Mouse (Mus musculus) hindbrain, postnatal 0 days (tissue): ENCODE measurements around the gene Fam219a. TPM values are rescaled to one million over a fixed set of nuclear protein-coding genes. Genes with fewer than 3 reads are reported as not detected.

Source experiments
- ATAC-seq: fragments of 200-750 bp; cut with Nextera tagmentation; 2 replicates; pipeline ENCODE4 v1.8.0; 2017; ENCODE audit warnings: mild to moderate bottlenecking, moderate TSS enrichment, moderate library complexity
- DNase-seq: peaks from one replicate; pipeline ENCODE4 v3.0.0-alpha.2; 2015; ENCODE audit warnings: low spot score
- H3K27ac ChIP-seq: fragments of 300-500 bp; sonication (generic); 2 replicates; pipeline ENCODE4 v1.5.1; 2014; ENCODE audit warnings: mild to moderate bottlenecking
- H3K27me3 ChIP-seq: fragments of 300-500 bp; sonication (generic); 2 replicates; pipeline ENCODE4 v1.6.1; 2014; ENCODE audit warnings: low read length, mixed read lengths; ENCODE audit not compliant: insufficient read depth
- H3K36me3 ChIP-seq: fragments of 300-500 bp; sonication (generic); 2 replicates; pipeline ENCODE4 v1.6.1; 2014; ENCODE audit warnings: low read length, mixed read lengths; ENCODE audit not compliant: insufficient read depth
- H3K4me1 ChIP-seq: fragments of 300-500 bp; sonication (generic); 2 replicates; pipeline ENCODE4 v1.6.1; 2014; ENCODE audit warnings: antibody characterized with exemption, low read length, mixed read lengths; ENCODE audit not compliant: insufficient read depth
- H3K4me2 ChIP-seq: fragments of 300-500 bp; sonication (generic); 2 replicates; pipeline ENCODE4 v1.6.1; 2014; ENCODE audit warnings: low read depth, mild to moderate bottlenecking, low read length, moderate library complexity, mixed read lengths
- H3K4me3 ChIP-seq: fragments of 300-500 bp; sonication (generic); 2 replicates; pipeline ENCODE4 v1.5.1; 2014; ENCODE audit warnings: low read length
- H3K9ac ChIP-seq: fragments of 300-500 bp; sonication (generic); replicated peaks from 2 replicates; pipeline ENCODE4 v1.6.1; 2014; ENCODE audit warnings: mild to moderate bottlenecking, low read length, moderate library complexity, mixed read lengths
- H3K9me3 ChIP-seq: fragments of 300-500 bp; sonication (generic); 2 replicates; pipeline ENCODE4 v1.6.1; 2016; ENCODE audit warnings: low read length, mixed read lengths
- CTCF ChIP-seq: IDR thresholded peaks from 2 replicates; pipeline ENCODE4 v1.5.1; 2016; ENCODE audit warnings: antibody characterized with exemption, control low read depth, low read depth
- WGBS: fragments of 180-500 bp; shearing (Covaris S2); extraction: QIAGEN DNeasy Blood & Tissue Kit; methylation state at CpG from one replicate; pipeline ENCODE4 v1.1.7; 2014; 5-methylcytosine and 5-hydroxymethylcytosine counted together
- polyA plus RNA-seq: library from polyadenylated mRNA; unstranded; fragments of >200 nt; fragmentation: Nextera tagmentation; extraction: Ambion mirVana; gene quantifications from 2 replicates; pipeline ENCODE4 v1.2.1, GENCODE M21; 2015
- total RNA-seq: library from RNA; depleted of rRNA; stranded (reverse); fragments of >200 nt; gene quantifications from 2 replicates; pipeline ENCODE4 v1.2.3, GENCODE M21; 2014

Gene Fam219a
- total and polyA plus RNA-seq, 2 experiments from 2014 or later, result 17.7 to 136 TPM

DNA sequence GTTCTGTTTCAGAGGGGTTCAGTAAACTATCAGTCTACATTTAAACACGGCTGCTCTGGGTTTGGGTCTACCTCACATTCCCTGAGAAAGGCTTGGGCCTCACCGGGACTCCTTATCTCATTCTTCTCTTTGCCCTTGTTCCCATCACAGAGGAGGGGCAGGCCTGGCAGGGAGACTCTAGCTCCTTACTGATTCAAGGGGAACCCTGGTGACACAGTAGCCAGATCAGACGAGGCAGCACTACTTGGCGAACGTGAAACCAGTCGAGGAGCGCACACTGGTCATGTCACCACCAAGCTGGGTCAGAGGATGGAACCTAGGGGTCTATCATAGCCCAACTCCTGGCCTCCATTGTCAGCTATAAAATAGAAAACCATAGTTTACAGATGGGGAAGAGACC is 61.3 kb downstream of the Fam219a start:
- no peaks in the 10 kb centered on the region for H3K9me3 ChIP-seq
- H3K4me1 ChIP-seq, result peaks cover 14% of the 10 kb centered on the region; the same call in 1 of the 2 replicates
- no peaks in the 10 kb centered on the region for H3K36me3 ChIP-seq
- H3K27me3 ChIP-seq, result no peaks in the 10 kb centered on the region
- no peak overlapping the region for H3K4me3 ChIP-seq
- no peak overlapping the region for H3K9ac ChIP-seq
- H3K27ac ChIP-seq, result no peak overlapping the region
- DNase-seq (no peak), ATAC-seq (no peak)
- 43% methylated on average over 7 of the region's 7 CpGs for WGBS
- no peak for TF ChIP-seq CTCF
- peak overlapping the region; percentile 90; the same call in 1 of the 2 replicates for H3K4me2 ChIP-seq

DNA sequence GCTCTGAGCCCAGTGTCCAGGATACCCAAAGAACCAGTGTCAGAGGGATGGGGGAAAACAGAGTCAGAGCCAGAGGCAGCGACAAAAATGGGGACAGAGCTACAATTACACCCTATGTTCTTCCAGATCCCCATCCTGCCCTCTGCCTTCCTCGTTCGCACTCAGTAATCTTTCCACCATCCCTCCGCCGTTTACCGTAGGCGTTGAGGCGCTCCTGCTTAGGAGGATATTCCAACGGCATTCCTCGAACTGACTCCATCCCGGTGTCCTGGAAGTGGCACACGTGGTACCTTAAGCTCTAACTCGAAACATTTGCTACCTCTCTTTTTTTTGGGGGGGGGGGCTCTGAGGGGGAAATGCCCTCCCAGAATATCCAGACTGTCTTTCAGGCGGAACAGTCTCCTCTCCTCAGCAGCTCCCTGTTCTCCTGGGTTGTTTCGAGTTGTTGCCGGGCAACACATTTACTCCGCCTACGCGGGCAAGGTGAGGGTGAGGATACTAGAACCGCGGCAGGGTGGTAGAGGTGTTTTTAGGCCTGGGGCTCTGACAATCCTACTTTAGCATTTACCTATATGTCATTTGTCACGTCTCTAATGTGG is 61.9 kb downstream of the Fam219a start:
- Histone ChIP-seq H3K27ac (peak overlapping the region; percentile 70; the same call in 1 of the 2 replicates), H3K4me1 (peaks cover 14% of the 10 kb centered on the region; the same call in 1 of the 2 replicates), H3K9me3 (no peaks in the 10 kb centered on the region), H3K9ac (peak overlapping the region; percentile 62), H3K36me3 (no peaks in the 10 kb centered on the region), H3K4me3 (peak overlapping the region; percentile 46), H3K4me2 (peak overlapping the region; percentile 90), H3K27me3 (no peaks in the 10 kb centered on the region)
- ATAC-seq (no peak; the same call in 1 of the 2 replicates), DNase-seq (peak; percentile 58)
- TF ChIP-seq CTCF, result no peak; the same call in 1 of the 2 replicates
- 4% methylated on average over 22 of the region's 22 CpGs for WGBS

DNA sequence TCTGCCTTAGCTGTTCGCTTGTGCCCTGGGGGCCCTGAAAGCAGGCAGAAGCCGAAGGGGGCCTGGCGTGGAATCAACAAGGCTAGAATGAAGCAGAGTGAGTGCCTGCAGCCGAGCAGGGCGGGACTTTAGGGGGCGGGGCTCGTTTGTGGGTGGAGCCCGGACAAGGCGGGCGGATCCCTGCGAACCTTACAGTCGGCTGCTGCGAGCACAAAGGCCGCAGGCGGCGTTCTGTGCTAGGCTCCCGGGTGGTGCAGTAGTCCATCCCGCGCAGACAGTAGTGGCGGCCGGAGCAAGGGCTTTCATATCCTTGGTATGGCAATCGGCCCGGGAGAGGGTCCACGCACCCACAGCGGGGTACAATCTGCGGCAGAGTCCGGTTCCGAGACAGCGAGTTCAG is 62.4 kb downstream of the Fam219a start:
- H3K36me3 ChIP-seq, result no peaks in the 10 kb centered on the region
- DNase-seq, result peak; percentile 88
- peak overlapping the region; percentile 46 for H3K4me3 ChIP-seq
- peaks cover 17% of the 10 kb centered on the region; the same call in 1 of the 2 replicates for H3K4me1 ChIP-seq
- under 1% methylated on average over 29 of the region's 29 CpGs for WGBS
- peak overlapping the region; percentile 90 for H3K4me2 ChIP-seq
- H3K27me3 ChIP-seq, result no peaks in the 10 kb centered on the region
- peak overlapping the region; percentile 62 for H3K9ac ChIP-seq
- no peaks in the 10 kb centered on the region for H3K9me3 ChIP-seq
- peak; percentile 35; the same call in 1 of the 2 replicates for TF ChIP-seq CTCF
- peak overlapping the region; percentile 70 for H3K27ac ChIP-seq
- ATAC-seq, result peak; percentile 77

DNA sequence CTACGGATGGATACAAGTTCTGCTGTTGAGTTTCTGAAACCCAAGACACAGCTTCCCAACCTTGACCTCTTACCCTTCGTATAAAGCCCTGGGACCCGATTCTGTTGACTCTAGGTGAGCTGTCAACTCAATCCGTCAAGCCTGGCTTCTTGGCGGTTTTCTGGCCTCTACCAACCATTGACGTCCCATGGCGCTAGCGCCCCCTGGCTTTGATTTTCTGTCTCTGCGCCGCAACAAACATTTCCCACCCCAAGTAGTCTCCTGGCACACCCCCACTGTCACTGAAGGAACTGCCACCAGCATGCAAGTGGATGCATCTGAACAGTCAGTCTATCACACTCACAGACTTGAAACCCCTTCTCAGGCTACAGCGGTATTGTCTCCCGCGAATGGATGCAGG is 63.2 kb downstream of the Fam219a start:
- DNase-seq (peak; percentile 77), ATAC-seq (no peak)
- Histone ChIP-seq H3K9ac (no peak overlapping the region; the same call in 1 of the 2 replicates), H3K9me3 (no peaks in the 10 kb centered on the region), H3K27ac (peak overlapping the region; percentile 70), H3K27me3 (no peaks in the 10 kb centered on the region), H3K4me3 (peak overlapping the region; percentile 46; the same call in 1 of the 2 replicates), H3K4me2 (peak overlapping the region; percentile 90), H3K36me3 (no peaks in the 10 kb centered on the region), H3K4me1 (peaks cover 17% of the 10 kb centered on the region; the same call in 1 of the 2 replicates)
- 10% methylated on average over 13 of the region's 13 CpGs for WGBS
- peak; percentile 74 for TF ChIP-seq CTCF

DNA sequence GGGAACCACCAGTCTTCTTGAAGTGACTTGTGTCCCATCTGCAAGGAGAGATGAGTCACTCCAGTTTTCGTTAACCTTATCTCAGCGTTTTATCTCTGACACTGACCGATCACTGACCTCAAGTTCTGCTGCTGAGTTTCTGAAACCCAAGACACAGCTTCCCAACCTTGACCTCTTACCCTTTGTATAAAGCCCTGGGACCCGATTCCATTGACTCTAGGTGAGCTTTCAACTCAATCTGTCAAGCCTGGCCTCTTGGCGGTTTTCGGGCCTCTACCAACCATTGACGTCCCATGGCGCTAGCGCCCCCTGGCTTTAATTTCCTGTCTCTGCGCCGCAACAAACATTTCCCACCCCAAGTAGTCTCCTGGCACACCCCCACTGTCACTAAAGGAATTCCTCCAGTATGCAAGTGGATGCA is 64.2 kb downstream of the Fam219a start:
- Histone ChIP-seq H3K4me1 (peaks cover 17% of the 10 kb centered on the region; the same call in 1 of the 2 replicates), H3K9ac (no peak overlapping the region), H3K36me3 (no peaks in the 10 kb centered on the region), H3K4me3 (no peak overlapping the region), H3K9me3 (no peaks in the 10 kb centered on the region), H3K4me2 (no peak overlapping the region), H3K27ac (no peak overlapping the region), H3K27me3 (no peaks in the 10 kb centered on the region; the same call in 1 of the 2 replicates)
- peak; percentile 51 for TF ChIP-seq CTCF
- WGBS, result 58% methylated on average over 11 of the region's 11 CpGs
- DNase-seq (no peak), ATAC-seq (no peak)

DNA sequence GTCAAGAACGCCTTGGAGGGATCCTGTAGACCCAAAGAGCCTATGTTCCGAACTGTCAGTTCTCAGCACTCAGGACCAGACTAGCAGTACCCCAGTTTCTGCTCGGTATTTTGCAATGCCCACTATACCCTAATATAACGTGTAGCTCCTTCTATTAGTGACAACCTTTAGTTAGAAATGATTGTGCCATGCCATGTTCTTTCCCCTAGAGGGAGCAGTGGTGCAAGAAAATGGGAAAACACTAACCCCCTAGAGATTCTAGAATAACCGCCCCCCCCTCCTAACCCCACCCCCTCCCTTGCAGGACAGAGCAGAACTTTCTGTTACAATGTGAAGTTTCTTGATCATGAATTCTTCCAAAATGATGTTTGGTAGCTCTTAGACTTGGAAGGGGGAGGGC is 65.0 kb downstream of the Fam219a start:
- H3K4me2 ChIP-seq, result no peak overlapping the region
- no peaks in the 10 kb centered on the region; the same call in 1 of the 2 replicates for H3K27me3 ChIP-seq
- no peak overlapping the region for H3K9ac ChIP-seq
- peak; percentile 42 for DNase-seq
- H3K36me3 ChIP-seq, result no peaks in the 10 kb centered on the region
- H3K4me3 ChIP-seq, result no peak overlapping the region
- peaks cover 17% of the 10 kb centered on the region; the same call in 1 of the 2 replicates for H3K4me1 ChIP-seq
- H3K27ac ChIP-seq, result no peak overlapping the region
- WGBS, result 70% methylated on average over 5 of the region's 5 CpGs
- ATAC-seq, result no peak
- peak; percentile 46; the same call in 1 of the 2 replicates for TF ChIP-seq CTCF
- no peaks in the 10 kb centered on the region for H3K9me3 ChIP-seq

DNA sequence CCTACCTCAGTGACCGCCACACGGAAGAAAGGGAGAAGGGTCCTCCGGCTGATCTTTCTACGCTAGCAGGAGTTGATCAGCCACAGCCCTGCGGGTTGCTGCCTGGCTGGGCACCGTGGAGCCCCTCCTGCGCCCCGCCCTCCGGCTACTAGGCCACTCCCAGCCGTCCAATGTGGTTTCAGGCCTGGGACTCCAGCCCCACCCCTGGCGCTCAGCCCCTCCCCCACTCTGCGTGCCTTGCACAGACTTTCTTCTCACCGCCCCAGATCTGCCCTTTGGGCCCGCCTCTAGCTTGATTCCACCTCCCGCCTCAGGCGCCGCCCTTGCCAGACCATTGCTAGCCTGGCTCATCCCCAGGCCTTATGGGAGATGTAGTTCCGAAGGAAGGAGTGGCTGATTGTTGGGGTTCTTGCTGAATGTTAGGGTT is 66.3 kb downstream of the Fam219a start, which contains the start of gene AI464131:
Gene AI464131 (minus strand): TSS at position 91 of the 427 bp plus-strand sequence.
- no peaks in the 10 kb centered on the region for H3K36me3 ChIP-seq
- peaks cover 26% of the 10 kb centered on the region for H3K4me1 ChIP-seq
- no peaks in the 10 kb centered on the region for H3K9me3 ChIP-seq
- peak within 1 kb of the TSS; percentile 40 for H3K4me3 ChIP-seq
- H3K27ac ChIP-seq, result peak within 1 kb of the TSS; percentile 59
- TF ChIP-seq CTCF, result peak; percentile 36; the same call in 1 of the 2 replicates
- peak; percentile 97 for DNase-seq
- peak; percentile 92 for ATAC-seq
- H3K4me2 ChIP-seq, result peak within 1 kb of the TSS; percentile 55
- WGBS, result 1% methylated on average over 18 of the region's 18 CpGs
- H3K9ac ChIP-seq, result peak within 1 kb of the TSS; percentile 50
- H3K27me3 ChIP-seq, result peaks cover 3% of the 10 kb centered on the region; the same call in 1 of the 2 replicates
